Mouse (Mus musculus) T-helper 17 cell (primary cell): ENCODE data around the gene Sun2.

Experiments used
- in situ Hi-C, 2 experiments: fragments of 300-600 bp; cut with MboI, MseI; formaldehyde crosslinking; loops; 1 replicate in 1 of 2; 2 replicates in 1 of 2; pipeline ENCODE4 v1.15.1; 2025; ENCODE audit warnings: high pct_unique_total_duplicates in 2 of 2

Sun2 gene

GRCm38 (mm10) chr15:79688268-79688956 lies 53.9 kb downstream of the Sun2 start:
- in situ Hi-C loops, result loop anchor here (25.0 kb wide), 2 partner anchors 1726 to 1876 kb away; partner anchors contain the start of genes Eif3d (in 1 of the 2) and Foxred2 (in 1 of the 2)

- in situ Hi-C loops, result loop anchor here (25.0 kb wide), 2 partner anchors 1725 to 1875 kb away; partner anchors contain the start of genes Eif3d (in 1 of the 2) and Foxred2 (in 1 of the 2)
Measured at GRCm38 (mm10) chr15:79687646-79688267, 54.6 kb downstream of the Sun2 start, which contains the start of gene Josd1. Josd1 (minus strand) TSS chr15:79687919.

GRCm38 (mm10) chr15:79687175-79687574 lies 55.2 kb downstream of the Sun2 start:
- in situ Hi-C loops, result loop anchor here (25.0 kb wide), 2 partner anchors 1725 to 1875 kb away; partner anchors contain the start of genes Eif3d (in 1 of the 2) and Foxred2 (in 1 of the 2)

GRCm38 (mm10) chr15:79686046-79686869 lies 56.1 kb downstream of the Sun2 start:
- in situ Hi-C loops, result loop anchor here (25.0 kb wide), 2 partner anchors 1724 to 1874 kb away; partner anchors contain the start of genes Eif3d (in 1 of the 2) and Foxred2 (in 1 of the 2)

GRCm38 (mm10) chr15:79685141-79685641 lies 57.1 kb downstream of the Sun2 start:
- in situ Hi-C loops, result loop anchor here (25.0 kb wide), 2 partner anchors 1723 to 1873 kb away; partner anchors contain the start of genes Eif3d (in 1 of the 2) and Foxred2 (in 1 of the 2)

- in situ Hi-C loops, result loop anchor here (5.0 to 25.0 kb wide), 3 partner anchors 1118 to 1872 kb away; partner anchors contain the start of genes Eif3d (in 1 of the 2) and Foxred2 (in 1 of the 2)
Measured at GRCm38 (mm10) chr15:79684616-79685015, 57.7 kb downstream of the Sun2 start.

GRCm38 (mm10) chr15:79683707-79684465 lies 58.5 kb downstream of the Sun2 start:
- in situ Hi-C loops, result loop anchor here (5.0 to 25.0 kb wide), 3 partner anchors 1118 to 1872 kb away; partner anchors contain the start of genes Eif3d (in 1 of the 2) and Foxred2 (in 1 of the 2)

GRCm38 (mm10) chr15:79683146-79683545 lies 59.2 kb downstream of the Sun2 start:
- in situ Hi-C loops, result loop anchor here (5.0 to 25.0 kb wide), 3 partner anchors 1119 to 1871 kb away; partner anchors contain the start of genes Eif3d (in 1 of the 2) and Foxred2 (in 1 of the 2)

GRCm38 (mm10) chr15:79681973-79682372 lies 60.4 kb downstream of the Sun2 start:
- in situ Hi-C loops, result loop anchor here (5.0 to 25.0 kb wide), 3 partner anchors 1120 to 1870 kb away; partner anchors contain the start of genes Eif3d (in 1 of the 2) and Foxred2 (in 1 of the 2)

- in situ Hi-C loops, result loop anchor here (5.0 to 25.0 kb wide), 3 partner anchors 49 to 1866 kb away; partner anchors contain the start of genes Eif3d (in 1 of the 2) and Foxred2 (in 1 of the 2)
Measured at GRCm38 (mm10) chr15:79677936-79678335, 64.4 kb downstream of the Sun2 start.
